Mouse (Mus musculus) kidney, adult 2 months (tissue): ENCODE measurements at regions not wholly inside any gene's neighbourhood (a gene's known extent, or its start where the extent isn't known, plus 50 kb on each side); places are given as distances from the start of the nearest gene placed in this dataset.

Experiments used
- DNase-seq: peaks from one replicate; pipeline ENCODE4 v3.0.0; 2021
- H3K27ac ChIP-seq: fragments of 200-500 bp; 2 replicates; pipeline ENCODE4 v1.5.1; 2012; ENCODE audit warnings: low read depth, low read length, control low read depth, inconsistent platforms; ENCODE audit not compliant: insufficient read depth
- H3K27me3 ChIP-seq: fragments of 200-500 bp; replicated peaks from 2 replicates; pipeline ENCODE4 v1.6.1; 2012; ENCODE audit warnings: mild to moderate bottlenecking, moderate library complexity, low read length, inconsistent platforms; ENCODE audit not compliant: control insufficient read depth, insufficient read depth
- H3K36me3 ChIP-seq: fragments of 200-500 bp; 2 replicates; pipeline ENCODE4 v1.6.1; 2012; ENCODE audit warnings: mild to moderate bottlenecking, moderate library complexity, low read length, inconsistent platforms; ENCODE audit not compliant: control insufficient read depth, insufficient read depth
- H3K4me1 ChIP-seq: fragments of 200-500 bp; 2 replicates; pipeline ENCODE4 v1.6.1; 2011; ENCODE audit warnings: low read length; ENCODE audit not compliant: control insufficient read depth, insufficient read depth
- H3K4me3 ChIP-seq: fragments of 200-500 bp; 2 replicates; pipeline ENCODE4 v1.5.1; 2011; ENCODE audit warnings: mild to moderate bottlenecking, low read depth, low read length, control low read depth; ENCODE audit not compliant: insufficient read depth
- CTCF ChIP-seq: fragments of 200-500 bp; conservative IDR thresholded peaks from 2 replicates; pipeline ENCODE4 v1.5.1; 2011; ENCODE audit warnings: low read depth, mild to moderate bottlenecking, control low read depth, low read length, moderate library complexity, mixed read lengths; ENCODE audit not compliant: insufficient read depth, insufficient read length
- POLR2A ChIP-seq: fragments of 200-500 bp; IDR thresholded peaks from one replicate; pipeline ENCODE4 v1.6.1; 2011; ENCODE audit warnings: low read depth, low read length, control low read depth
- WGBS: fragments of 180-500 bp; shearing (Covaris S2); methylation state at CpG from one replicate; pipeline ENCODE4 v1.1.7; 2018; 5-methylcytosine and 5-hydroxymethylcytosine counted together

- Histone ChIP-seq H3K36me3 (no peaks in the 10 kb centered on the region), H3K27ac (peak overlapping the region; percentile 83), H3K27me3 (no peaks in the 10 kb centered on the region), H3K4me1 (peaks cover 30% of the 10 kb centered on the region), H3K4me3 (no peak overlapping the region)
- peak; percentile 94 for DNase-seq
- TF ChIP-seq CTCF (0 out of 2 replicates have a peak, but pooled peaks have one; percentile 22), POLR2A (no peak)
- WGBS = 33% methylated on average over 4 of the region's 4 CpGs
Observed at GRCm38 (mm10) chr12:25209333-25209728, 112.4 kb upstream of the Id2 start.

GRCm38 (mm10) chr12:25208670-25209332 lies 111.9 kb upstream of the Id2 start:
- Histone ChIP-seq H3K27me3 (no peaks in the 10 kb centered on the region), H3K36me3 (no peaks in the 10 kb centered on the region), H3K4me1 (peaks cover 26% of the 10 kb centered on the region), H3K4me3 (no peak overlapping the region), H3K27ac (peak overlapping the region; percentile 83)
- no peak for TF ChIP-seq POLR2A
- no peak for TF ChIP-seq CTCF
- 24% methylated on average over 11 of the region's 11 CpGs for WGBS
- peak; percentile 42 for DNase-seq

- no peak for TF ChIP-seq POLR2A
- no peak for TF ChIP-seq CTCF
- no peak for DNase-seq
- H3K36me3 ChIP-seq = no peaks in the 10 kb centered on the region
- no peak overlapping the region for H3K4me3 ChIP-seq
- H3K27ac ChIP-seq = no peak overlapping the region
- H3K4me1 ChIP-seq = no peaks in the 10 kb centered on the region
- WGBS = 91% methylated on average over 10 of the region's 10 CpGs
- H3K27me3 ChIP-seq = no peaks in the 10 kb centered on the region
Observed at GRCm38 (mm10) chr12:25203371-25204067, 106.6 kb upstream of the Id2 start.

- no peaks in the 10 kb centered on the region for H3K27me3 ChIP-seq
- H3K36me3 ChIP-seq = no peaks in the 10 kb centered on the region
- TF ChIP-seq POLR2A (no peak), CTCF (no peak)
- no peak overlapping the region for H3K27ac ChIP-seq
- 90% methylated on average over 4 of the region's 4 CpGs for WGBS
- H3K4me1 ChIP-seq = 0 out of 2 replicates have a peak, but pooled peaks cover 5% of the 10 kb centered on the region
- no peak for DNase-seq
- no peak overlapping the region for H3K4me3 ChIP-seq
Observed at GRCm38 (mm10) chr12:25200161-25200560, 103.2 kb upstream of the Id2 start.

- Histone ChIP-seq H3K4me1 (0 out of 2 replicates have a peak, but pooled peaks cover 5% of the 10 kb centered on the region), H3K36me3 (no peaks in the 10 kb centered on the region), H3K4me3 (no peak overlapping the region), H3K27ac (no peak overlapping the region), H3K27me3 (no peaks in the 10 kb centered on the region)
- TF ChIP-seq POLR2A = no peak
- no peak for TF ChIP-seq CTCF
- DNase-seq = no peak
- WGBS = 28% methylated on average over 3 of the region's 4 CpGs
Observed at GRCm38 (mm10) chr12:25197757-25198156, 100.8 kb upstream of the Id2 start.

- no peak overlapping the region for H3K4me3 ChIP-seq
- 93% methylated on average over 4 of the region's 4 CpGs for WGBS
- H3K27ac ChIP-seq = no peak overlapping the region
- H3K4me1 ChIP-seq = 0 out of 2 replicates have a peak, but pooled peaks cover 5% of the 10 kb centered on the region
- no peak for DNase-seq
- no peaks in the 10 kb centered on the region for H3K27me3 ChIP-seq
- H3K36me3 ChIP-seq = no peaks in the 10 kb centered on the region
- TF ChIP-seq CTCF = no peak
- TF ChIP-seq POLR2A = no peak
Observed at GRCm38 (mm10) chr12:25196022-25196421, 99.1 kb upstream of the Id2 start.

- WGBS = 97% methylated on average over 6 of the region's 6 CpGs
- no peak for DNase-seq
- Histone ChIP-seq H3K27ac (no peak overlapping the region), H3K4me1 (0 out of 2 replicates have a peak, but pooled peaks cover under 1% of the 10 kb centered on the region), H3K36me3 (no peaks in the 10 kb centered on the region), H3K27me3 (no peaks in the 10 kb centered on the region), H3K4me3 (no peak overlapping the region)
- TF ChIP-seq POLR2A (no peak), CTCF (no peak)
Observed at GRCm38 (mm10) chr12:25192216-25192615, 95.3 kb upstream of the Id2 start.
